Mouse (Mus musculus): ENCODE data around the gene Nedd9. TPM values are rescaled to one million over a fixed set of nuclear protein-coding genes. Genes with fewer than 3 reads are reported as not detected.

Nedd9 gene
- polyA plus RNA-seq, 1 experiment from 2014 or later, result 4.0 TPM

Other genes starting within 250 kb of the Nedd9 start
- 4.1 and 4.6 TPM in 2 replicates for gene Smim13, start 237.5 kb downstream of the Nedd9 start, polyA plus RNA-seq (2015; fragmentation: Nextera tagmentation; extraction: Ambion mirVana)
- gene Gm17364, start 213.4 kb downstream of the Nedd9 start, polyA plus RNA-seq (2015; fragmentation: Nextera tagmentation; extraction: Ambion mirVana), result not detected in 2 replicates
- 5.8 and 6.2 TPM in 2 replicates for gene Tmem170b, start 118.5 kb upstream of the Nedd9 start, polyA plus RNA-seq (2015; fragmentation: Nextera tagmentation; extraction: Ambion mirVana)